Mouse (Mus musculus): Measurements from ENCODE around the gene Myof. TPM values are rescaled to one million over a fixed set of nuclear protein-coding genes. Genes with fewer than 3 reads are reported as not detected.
A peak's percentile ranks its signal among the peaks of the same experiment; 100 is the strongest.

Myof gene
- polyA plus RNA-seq, 1 experiment from 2014 or later: 5.7 TPM

DNA sequence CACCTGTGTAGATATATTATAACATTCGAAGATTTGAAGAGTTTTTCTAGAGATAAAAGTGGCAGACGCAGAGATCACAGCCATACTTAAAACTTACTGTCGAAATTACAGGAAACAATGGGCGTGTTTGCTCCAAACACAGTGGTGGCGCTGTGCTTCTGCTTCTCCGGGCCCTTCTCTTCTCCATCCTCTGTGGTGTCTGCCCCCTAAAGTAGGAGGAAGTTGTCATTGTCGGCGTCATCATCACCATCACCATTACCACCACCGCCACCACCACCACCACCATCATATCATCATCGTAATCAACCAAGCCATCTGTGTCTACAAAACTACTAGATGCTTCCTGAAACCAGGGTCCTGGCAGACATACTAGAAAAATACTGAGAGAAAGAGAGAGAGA, 104.2 kb downstream of the Myof start:
- Histone ChIP-seq H3K4me2 (no peak overlapping the region), H3K36me3 (peaks cover 7% of the 10 kb centered on the region; the same call in 1 of the 2 replicates), H3K4me1 (peaks cover 4% of the 10 kb centered on the region; the same call in 1 of the 2 replicates), H3K9ac (no peak overlapping the region), H3K9me3 (no peaks in the 10 kb centered on the region), H3K27me3 (replicated peaks) (no peaks in the 10 kb centered on the region), H3K4me3 (no peak overlapping the region), H3K27ac (replicated peaks) (no peak overlapping the region)
- WGBS: 77% methylated on average over 10 of the region's 10 CpGs
- ATAC-seq (ENCODE audit: extremely low read depth, insufficient number of reproducible peaks, low FRiP score, low TSS enrichment): no peak

GRCm38 (mm10) chr19:37937092-37937491, 106.3 kb downstream of the Myof start:
- no peak for ATAC-seq (ENCODE audit: extremely low read depth, insufficient number of reproducible peaks, low FRiP score, low TSS enrichment)
- Histone ChIP-seq H3K27me3 (replicated peaks) (no peaks in the 10 kb centered on the region), H3K4me1 (peaks cover 4% of the 10 kb centered on the region; the same call in 1 of the 2 replicates), H3K4me3 (no peak overlapping the region), H3K9me3 (no peaks in the 10 kb centered on the region), H3K36me3 (peaks cover 7% of the 10 kb centered on the region; the same call in 1 of the 2 replicates), H3K27ac (replicated peaks) (no peak overlapping the region), H3K9ac (no peak overlapping the region), H3K4me2 (no peak overlapping the region)

DNA sequence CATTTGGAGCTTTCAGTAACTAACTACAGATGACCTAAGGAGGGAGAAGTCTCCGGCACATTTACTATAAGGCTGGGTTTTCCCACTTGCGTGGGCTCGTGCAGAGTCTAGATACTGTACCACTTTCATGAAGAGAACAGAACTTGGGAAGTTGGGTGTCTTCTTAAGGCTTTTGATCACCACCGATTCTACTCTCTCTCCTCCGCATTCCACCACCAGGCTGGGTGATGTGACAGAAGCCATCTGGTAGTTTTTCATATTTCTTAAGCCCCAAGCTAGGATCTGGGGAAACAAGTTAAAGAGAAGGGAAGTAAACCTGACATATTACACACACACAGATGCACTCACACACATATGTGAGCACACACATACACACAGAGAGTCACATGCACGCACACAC, 108.7 kb downstream of the Myof start:
- WGBS: 65% methylated on average over 6 of the region's 6 CpGs

DNA sequence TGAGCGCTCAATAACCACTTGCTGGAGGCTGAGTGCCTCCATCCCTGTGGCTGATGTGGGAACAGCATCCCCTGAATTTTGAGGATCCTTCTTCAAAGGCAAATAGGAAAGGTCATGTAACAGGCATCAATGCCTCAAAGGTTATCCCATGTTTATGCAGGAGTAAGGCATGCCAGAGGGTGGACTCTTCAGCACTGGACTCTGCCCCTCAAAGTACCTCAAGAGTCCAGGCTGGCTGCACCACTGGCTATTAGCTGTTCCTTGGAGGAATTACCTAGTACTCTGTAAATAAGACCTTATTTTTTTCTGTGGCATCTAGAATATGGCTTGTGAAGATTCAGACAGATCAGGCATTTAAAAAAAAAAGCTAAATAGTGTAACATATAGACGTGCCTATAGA, 111.2 kb downstream of the Myof start:
- no peaks in the 10 kb centered on the region; the same call in 1 of the 2 replicates for H3K36me3 ChIP-seq
- H3K9ac ChIP-seq: no peak overlapping the region
- no peak overlapping the region for H3K27ac ChIP-seq (replicated peaks)
- WGBS: 86% methylated on average over 2 of the region's 2 CpGs
- H3K4me2 ChIP-seq: no peak overlapping the region
- no peak for ATAC-seq (ENCODE audit: extremely low read depth, insufficient number of reproducible peaks, low FRiP score, low TSS enrichment)
- no peaks in the 10 kb centered on the region for H3K9me3 ChIP-seq
- peaks cover 4% of the 10 kb centered on the region; the same call in 1 of the 2 replicates for H3K4me1 ChIP-seq
- no peak overlapping the region for H3K4me3 ChIP-seq
- no peaks in the 10 kb centered on the region for H3K27me3 ChIP-seq (replicated peaks)

More for the DNA sequence above, 108.7 kb downstream of the Myof start:
- ATAC-seq (ENCODE audit: extremely low read depth, insufficient number of reproducible peaks, low FRiP score, low TSS enrichment): no peak
- no peak overlapping the region for H3K9ac ChIP-seq
- no peak overlapping the region for H3K4me2 ChIP-seq
- no peak overlapping the region for H3K27ac ChIP-seq (replicated peaks)
- no peaks in the 10 kb centered on the region for H3K9me3 ChIP-seq
- peaks cover 4% of the 10 kb centered on the region; the same call in 1 of the 2 replicates for H3K4me1 ChIP-seq
- H3K36me3 ChIP-seq: peaks cover 4% of the 10 kb centered on the region; the same call in 1 of the 2 replicates
- no peaks in the 10 kb centered on the region for H3K27me3 ChIP-seq (replicated peaks)
- H3K4me3 ChIP-seq: no peak overlapping the region

GRCm38 (mm10) chr19:37927911-37928310, 115.5 kb downstream of the Myof start:
- ATAC-seq (ENCODE audit: extremely low read depth, insufficient number of reproducible peaks, low FRiP score, low TSS enrichment): no peak
- Histone ChIP-seq H3K4me2 (no peak overlapping the region), H3K27ac (replicated peaks) (no peak overlapping the region), H3K36me3 (no peaks in the 10 kb centered on the region; the same call in 1 of the 2 replicates), H3K4me3 (no peak overlapping the region), H3K9me3 (no peaks in the 10 kb centered on the region), H3K27me3 (replicated peaks) (no peaks in the 10 kb centered on the region), H3K4me1 (no peaks in the 10 kb centered on the region), H3K9ac (no peak overlapping the region)
- WGBS: 87% methylated on average over 7 of the region's 7 CpGs

DNA sequence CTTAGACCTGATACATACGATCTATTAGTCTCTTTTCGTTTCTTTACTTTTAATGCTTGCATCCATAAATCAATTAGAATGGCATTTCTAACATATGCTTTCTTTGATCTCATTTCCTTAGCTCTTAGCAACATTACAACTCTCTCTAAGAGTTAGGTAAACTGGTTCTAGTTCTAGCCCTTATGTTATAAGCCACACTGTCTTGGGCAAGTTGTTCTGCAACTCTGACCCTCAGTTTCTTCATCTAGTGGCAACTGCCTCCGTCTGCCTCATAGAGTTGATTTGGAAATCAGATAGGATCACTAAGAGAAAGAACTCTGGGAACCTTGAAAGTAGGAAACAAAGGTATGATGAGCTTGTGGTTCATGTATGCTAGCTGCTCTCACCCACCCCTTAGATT, 118.1 kb downstream of the Myof start:
- H3K4me1 ChIP-seq: 0 out of 2 replicates have a peak, but pooled peaks cover 4% of the 10 kb centered on the region
- H3K9ac ChIP-seq: no peak overlapping the region
- H3K27me3 ChIP-seq (replicated peaks): no peaks in the 10 kb centered on the region
- no peak overlapping the region for H3K4me3 ChIP-seq
- WGBS: 82% methylated on average over 3 of the region's 3 CpGs
- no peak overlapping the region for H3K4me2 ChIP-seq
- no peak for ATAC-seq (ENCODE audit: extremely low read depth, insufficient number of reproducible peaks, low FRiP score, low TSS enrichment)
- no peaks in the 10 kb centered on the region for H3K9me3 ChIP-seq
- H3K27ac ChIP-seq (replicated peaks): no peak overlapping the region
- no peaks in the 10 kb centered on the region for H3K36me3 ChIP-seq

- H3K4me1 ChIP-seq: peaks cover 11% of the 10 kb centered on the region; the same call in 1 of the 2 replicates
- H3K9me3 ChIP-seq: no peaks in the 10 kb centered on the region
- no peaks in the 10 kb centered on the region for H3K27me3 ChIP-seq (replicated peaks)
- H3K4me3 ChIP-seq: no peak overlapping the region
- H3K27ac ChIP-seq (replicated peaks): no peak overlapping the region
- H3K4me2 ChIP-seq: no peak overlapping the region
- no peaks in the 10 kb centered on the region for H3K36me3 ChIP-seq
- no peak overlapping the region for H3K9ac ChIP-seq
- WGBS: 33% methylated on average over 3 of the region's 3 CpGs
- no peak for ATAC-seq (ENCODE audit: extremely low read depth, insufficient number of reproducible peaks, low FRiP score, low TSS enrichment)
These were observed 119.1 kb downstream of the Myof start for GRCm38 (mm10) chr19:37924266-37924665.

- H3K27me3 ChIP-seq (replicated peaks): no peaks in the 10 kb centered on the region
- H3K9me3 ChIP-seq: no peaks in the 10 kb centered on the region
- WGBS: 41% methylated on average over 5 of the region's 5 CpGs
- H3K4me2 ChIP-seq: no peak overlapping the region
- ATAC-seq (ENCODE audit: extremely low read depth, insufficient number of reproducible peaks, low FRiP score, low TSS enrichment): no peak
- no peak overlapping the region for H3K27ac ChIP-seq (replicated peaks)
- no peak overlapping the region for H3K4me3 ChIP-seq
- H3K9ac ChIP-seq: no peak overlapping the region
- H3K36me3 ChIP-seq: 0 out of 2 replicates have a peak, but pooled peaks cover 3% of the 10 kb centered on the region
- peaks cover 16% of the 10 kb centered on the region; the same call in 1 of the 2 replicates for H3K4me1 ChIP-seq
These were observed 122.3 kb downstream of the Myof start for GRCm38 (mm10) chr19:37921098-37921497.

DNA sequence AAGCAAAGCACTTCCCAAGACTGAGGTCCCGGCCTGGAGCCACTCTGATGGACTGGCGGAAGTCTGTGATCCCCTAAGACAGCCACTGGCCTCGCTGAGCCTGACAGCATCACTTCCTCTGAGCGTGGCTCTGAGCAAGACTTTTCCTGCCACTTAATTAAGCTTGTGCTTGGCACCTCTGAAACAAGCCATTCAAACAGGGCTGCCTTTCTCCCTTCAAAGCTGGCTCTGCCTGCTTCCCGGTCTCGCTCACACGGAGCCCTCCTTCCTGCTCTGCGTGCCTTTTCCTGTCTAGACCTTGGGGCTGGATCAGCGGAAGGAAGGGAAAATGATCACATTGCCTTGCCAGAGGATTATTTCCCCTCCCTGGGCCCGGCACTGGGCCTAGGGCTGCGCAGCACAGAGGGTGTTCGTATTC, 124.9 kb downstream of the Myof start:
- WGBS: 47% methylated on average over 12 of the region's 12 CpGs
- H3K4me2 ChIP-seq: 0 out of 2 replicates have a peak overlapping the region, but pooled peaks have one; percentile 18
- H3K9ac ChIP-seq: no peak overlapping the region
- peaks cover 12% of the 10 kb centered on the region; the same call in 1 of the 2 replicates for H3K36me3 ChIP-seq
- 0 out of 2 replicates have a peak, but pooled peaks have one; percentile 31 for ATAC-seq (ENCODE audit: extremely low read depth, insufficient number of reproducible peaks, low FRiP score, low TSS enrichment)
- no peaks in the 10 kb centered on the region for H3K9me3 ChIP-seq
- peaks cover 16% of the 10 kb centered on the region; the same call in 1 of the 2 replicates for H3K4me1 ChIP-seq
- no peak overlapping the region for H3K4me3 ChIP-seq
- no peaks in the 10 kb centered on the region for H3K27me3 ChIP-seq (replicated peaks)
- H3K27ac ChIP-seq (replicated peaks): peak overlapping the region; percentile 37; the same call in 1 of the 2 replicates

GRCm38 (mm10) chr19:37914261-37914660, 129.1 kb downstream of the Myof start:
- Histone ChIP-seq H3K4me1 (peaks cover 8% of the 10 kb centered on the region; the same call in 1 of the 2 replicates), H3K9ac (no peak overlapping the region), H3K27me3 (replicated peaks) (no peaks in the 10 kb centered on the region), H3K36me3 (peaks cover 12% of the 10 kb centered on the region; the same call in 1 of the 2 replicates), H3K4me2 (no peak overlapping the region), H3K27ac (replicated peaks) (no peak overlapping the region), H3K9me3 (no peaks in the 10 kb centered on the region), H3K4me3 (no peak overlapping the region)
- WGBS: 80% methylated on average over 4 of the region's 4 CpGs
- ATAC-seq (ENCODE audit: extremely low read depth, insufficient number of reproducible peaks, low FRiP score, low TSS enrichment): no peak

DNA sequence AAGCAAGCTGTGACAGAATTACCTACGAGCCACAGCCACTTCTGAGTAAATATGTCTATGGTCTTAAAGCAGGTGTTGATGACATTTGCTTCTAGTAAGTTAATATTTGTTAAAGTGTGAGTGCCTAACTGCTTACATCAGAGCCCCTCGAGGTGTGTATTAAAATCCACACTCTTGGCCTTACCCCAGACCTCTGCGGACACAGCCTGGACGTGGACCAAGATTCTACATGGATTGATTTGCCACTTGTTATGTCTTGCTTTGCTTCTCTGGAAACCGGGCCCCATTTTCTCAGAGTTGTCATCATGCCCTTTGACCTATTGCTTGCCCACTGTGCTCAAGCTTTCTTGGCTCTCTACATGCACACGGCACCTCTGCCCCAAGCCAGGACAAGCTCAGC, 130.9 kb downstream of the Myof start:
- no peak for ATAC-seq (ENCODE audit: extremely low read depth, insufficient number of reproducible peaks, low FRiP score, low TSS enrichment)
- Histone ChIP-seq H3K4me1 (peaks cover 12% of the 10 kb centered on the region), H3K36me3 (peaks cover 12% of the 10 kb centered on the region; the same call in 1 of the 2 replicates), H3K27me3 (replicated peaks) (no peaks in the 10 kb centered on the region), H3K4me3 (no peak overlapping the region), H3K9me3 (no peaks in the 10 kb centered on the region), H3K4me2 (no peak overlapping the region), H3K9ac (no peak overlapping the region), H3K27ac (replicated peaks) (no peak overlapping the region)
- WGBS: 80% methylated on average over 6 of the region's 6 CpGs

- H3K27me3 ChIP-seq (replicated peaks): no peaks in the 10 kb centered on the region
- WGBS: 43% methylated on average over 5 of the region's 5 CpGs
- H3K4me1 ChIP-seq: peaks cover 17% of the 10 kb centered on the region
These were observed 133.5 kb downstream of the Myof start for GRCm38 (mm10) chr19:37909830-37910261.

More at GRCm38 (mm10) chr19:37909830-37910261, 133.5 kb downstream of the Myof start:
- ATAC-seq (ENCODE audit: extremely low read depth, insufficient number of reproducible peaks, low FRiP score, low TSS enrichment): no peak
- H3K36me3 ChIP-seq: no peaks in the 10 kb centered on the region; the same call in 1 of the 2 replicates
- no peak overlapping the region for H3K9ac ChIP-seq
- no peaks in the 10 kb centered on the region for H3K9me3 ChIP-seq
- no peak overlapping the region for H3K4me2 ChIP-seq
- H3K4me3 ChIP-seq: no peak overlapping the region
- no peak overlapping the region for H3K27ac ChIP-seq (replicated peaks)
